Mouse (Mus musculus): ENCODE measurements around the gene Ephb2.

Ephb2 gene

GRCm38 (mm10) chr4:136835621-136836386 is at the start of gene Ephb2:
TSS of gene Ephb2 (minus strand) at chr4:136835988.
- peak; percentile 62 for DNase-seq

DNA sequence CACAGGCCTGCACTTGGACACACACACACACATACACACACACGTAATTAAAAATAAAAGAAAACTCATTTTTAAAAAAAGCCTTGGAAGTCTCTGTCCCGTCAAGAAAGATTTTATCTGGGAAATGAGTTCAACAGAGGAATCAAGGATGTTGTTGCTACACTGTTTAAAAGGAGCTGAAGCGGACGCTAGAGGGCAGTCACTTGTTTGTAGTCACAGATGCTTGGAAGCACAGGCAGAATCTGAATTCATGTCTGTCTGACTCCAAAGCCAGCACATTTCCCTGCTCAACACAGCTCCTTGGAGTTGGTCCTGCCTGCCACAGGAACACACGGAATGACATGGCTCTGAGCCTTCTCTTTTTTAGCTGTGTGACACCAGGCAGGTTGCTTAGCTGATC is 42.8 kb upstream of the Ephb2 start:
- DNase-seq: no peak

- DNase-seq: no peak
These were observed 42.4 kb upstream of the Ephb2 start for GRCm38 (mm10) chr4:136878171-136878570.

DNA sequence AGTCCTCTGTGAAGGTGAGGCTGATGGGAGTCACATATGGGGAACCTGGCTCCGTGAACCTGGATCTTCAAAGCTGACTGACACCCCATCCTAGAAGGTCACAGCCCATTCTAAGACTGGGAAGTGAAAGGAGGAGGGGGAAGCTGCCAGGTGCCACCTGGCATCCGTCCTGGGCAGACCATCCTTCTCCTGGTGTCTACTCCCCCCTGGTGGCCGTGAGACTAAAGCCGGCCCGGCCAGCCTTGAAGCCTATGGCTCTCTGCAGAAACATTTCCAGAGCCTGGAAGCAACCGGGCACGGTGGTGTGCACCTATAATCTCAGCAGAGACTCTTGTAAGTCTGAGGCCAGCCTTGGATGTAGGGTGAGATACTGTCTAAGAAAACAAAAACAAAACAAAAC is 41.2 kb upstream of the Ephb2 start:
- DNase-seq: peak; percentile 35

- no peak for DNase-seq
These were observed 39.2 kb upstream of the Ephb2 start for GRCm38 (mm10) chr4:136875012-136875411.

- no peak for DNase-seq
These were observed 32.6 kb upstream of the Ephb2 start for GRCm38 (mm10) chr4:136868371-136868770.

DNA sequence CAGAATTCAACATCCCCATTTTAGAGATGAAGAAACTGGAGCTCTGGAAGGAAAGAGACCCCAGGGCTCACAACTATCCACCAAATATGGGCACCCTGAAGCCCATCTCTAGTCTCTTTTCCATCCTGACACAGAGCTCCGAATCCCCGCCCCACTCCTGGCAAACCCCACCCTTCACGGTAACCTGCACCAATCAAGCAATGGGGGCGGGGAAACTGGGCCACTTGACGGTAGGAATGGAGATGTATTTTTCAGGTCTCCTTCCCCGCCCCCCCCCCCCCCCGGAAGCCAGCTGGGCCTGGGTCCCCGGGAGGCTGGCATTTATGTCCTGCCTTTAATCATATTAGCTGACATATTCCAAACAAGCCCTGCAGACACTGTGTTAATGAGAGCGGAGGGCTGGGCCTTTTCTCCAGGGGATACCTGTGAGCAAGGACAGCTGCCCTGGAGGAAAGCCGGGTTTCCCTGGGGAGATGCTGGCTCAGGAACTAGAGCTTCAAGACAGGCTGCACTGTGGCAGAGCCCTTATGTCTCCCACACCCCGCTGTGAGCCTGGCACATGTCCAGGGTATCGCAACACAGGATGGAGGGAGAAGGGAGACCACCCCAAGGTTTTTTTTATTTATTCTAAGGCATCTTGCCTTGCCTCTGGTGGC is 32.0 kb upstream of the Ephb2 start:
- DNase-seq: no peak

DNA sequence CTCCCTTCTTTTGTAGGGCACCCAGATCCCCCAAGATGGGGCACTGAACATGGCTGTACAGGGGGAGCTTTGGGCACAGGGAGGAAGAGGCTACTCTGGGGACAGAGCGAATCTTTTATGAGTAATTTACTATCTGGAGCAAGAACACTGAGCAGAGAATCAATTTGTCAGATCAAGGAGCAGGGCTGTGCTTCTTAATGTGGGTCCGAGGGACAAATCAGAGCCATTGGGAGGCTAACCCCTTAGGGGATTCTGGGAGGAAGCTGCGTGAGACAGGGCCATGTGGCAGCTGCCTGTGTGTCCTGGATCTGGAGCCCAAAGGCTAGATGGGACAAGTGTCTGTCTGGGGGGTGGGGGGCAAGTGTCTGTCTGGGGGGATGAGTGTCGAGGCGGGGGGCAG is 29.7 kb upstream of the Ephb2 start:
- DNase-seq: no peak

DNA sequence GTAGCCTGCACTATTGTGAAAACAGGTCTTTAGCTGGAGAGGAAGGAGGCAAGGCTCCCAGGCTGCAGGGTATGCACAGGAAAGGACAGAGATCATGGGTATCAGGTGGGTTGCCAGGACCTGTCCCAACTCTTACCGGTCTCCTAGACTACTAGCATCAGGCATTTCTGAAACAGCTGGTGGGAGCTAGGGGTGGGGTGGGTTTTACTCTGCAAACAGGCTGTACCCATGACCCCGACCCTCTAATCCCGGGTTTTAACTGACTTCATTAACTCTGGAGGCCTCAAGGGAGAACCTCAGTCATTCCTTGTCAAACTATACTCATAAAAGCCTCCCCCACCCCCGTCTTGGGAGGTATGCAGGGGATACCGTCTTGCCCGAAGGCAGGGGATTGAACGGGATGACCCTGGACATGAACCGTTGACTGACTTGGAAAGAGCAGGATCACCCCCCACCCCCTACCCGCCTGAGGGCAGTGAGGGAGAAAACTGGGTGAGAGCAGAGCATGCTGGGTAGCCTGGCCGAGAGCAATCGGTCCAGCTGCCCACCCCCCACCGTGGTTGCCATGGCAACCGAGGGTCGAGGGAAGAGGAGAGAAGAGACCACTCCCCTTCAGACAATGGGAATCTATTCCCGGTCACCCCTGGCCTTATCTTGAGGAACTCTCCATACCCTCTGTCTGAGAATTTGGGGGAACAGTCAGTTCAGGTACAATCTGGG is 29.1 kb upstream of the Ephb2 start:
- DNase-seq: no peak

DNA sequence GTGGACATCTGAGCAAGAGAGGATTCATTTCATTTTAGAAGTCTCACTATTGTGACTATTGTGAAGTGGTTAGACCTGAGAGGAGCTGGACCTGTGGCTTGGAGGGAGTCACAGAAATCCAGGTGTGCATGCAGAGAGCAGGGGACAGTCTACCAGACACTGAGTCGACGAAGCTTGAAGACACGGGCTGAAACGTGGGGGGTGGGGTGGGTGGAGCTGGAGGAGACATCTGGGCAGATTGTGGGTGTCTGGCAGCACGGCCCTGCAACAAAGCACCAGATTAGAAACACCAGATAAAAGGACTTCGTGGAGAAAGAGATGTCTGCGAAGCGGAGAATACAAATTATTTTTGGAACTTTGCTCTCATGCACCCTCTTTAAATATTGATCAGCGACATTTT is 27.7 kb upstream of the Ephb2 start:
- DNase-seq: no peak

- DNase-seq: no peak
These were observed 26.6 kb upstream of the Ephb2 start for GRCm38 (mm10) chr4:136862411-136862810.

- no peak for DNase-seq
These were observed 26.0 kb upstream of the Ephb2 start for GRCm38 (mm10) chr4:136861806-136862205.

DNA sequence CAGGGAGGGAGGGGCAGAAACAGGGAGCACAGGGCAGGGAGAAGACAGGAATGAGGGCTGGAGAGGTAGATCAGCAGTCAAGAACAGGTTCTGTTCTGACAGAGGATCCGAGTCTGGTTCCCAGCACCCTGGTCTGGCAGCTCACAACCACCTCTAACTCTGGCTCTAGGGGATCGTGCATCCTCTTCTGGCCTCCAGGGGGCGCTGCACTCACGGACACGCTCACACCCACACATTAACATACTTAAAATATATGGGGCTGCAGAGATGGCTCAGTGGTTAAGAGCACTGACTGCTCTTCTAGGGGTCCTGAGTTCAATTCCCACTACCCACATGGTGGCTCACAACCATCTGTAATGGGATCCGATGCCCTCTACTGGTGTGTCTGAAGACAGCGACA is 24.2 kb upstream of the Ephb2 start:
- no peak for DNase-seq

DNA sequence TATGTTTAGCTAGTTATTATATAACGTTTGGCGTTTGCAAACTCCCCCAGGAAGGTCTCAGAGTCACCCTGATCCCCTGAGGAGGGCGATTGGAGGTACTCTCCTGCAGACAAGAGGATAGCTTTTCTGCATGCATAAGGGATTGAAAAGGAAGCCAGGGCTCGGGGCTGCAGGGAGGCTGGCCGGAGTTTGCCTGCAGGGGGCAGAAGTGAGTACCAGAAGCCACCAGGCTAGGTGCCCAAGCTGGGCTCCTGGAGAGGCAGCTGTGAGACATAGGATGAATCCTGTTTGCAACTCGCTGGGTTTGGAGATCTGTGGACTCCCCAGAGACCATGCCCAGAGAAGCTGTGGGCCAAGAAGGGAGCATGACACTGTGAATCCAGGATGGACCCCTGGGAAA is 19.3 kb upstream of the Ephb2 start:
- no peak for DNase-seq

DNA sequence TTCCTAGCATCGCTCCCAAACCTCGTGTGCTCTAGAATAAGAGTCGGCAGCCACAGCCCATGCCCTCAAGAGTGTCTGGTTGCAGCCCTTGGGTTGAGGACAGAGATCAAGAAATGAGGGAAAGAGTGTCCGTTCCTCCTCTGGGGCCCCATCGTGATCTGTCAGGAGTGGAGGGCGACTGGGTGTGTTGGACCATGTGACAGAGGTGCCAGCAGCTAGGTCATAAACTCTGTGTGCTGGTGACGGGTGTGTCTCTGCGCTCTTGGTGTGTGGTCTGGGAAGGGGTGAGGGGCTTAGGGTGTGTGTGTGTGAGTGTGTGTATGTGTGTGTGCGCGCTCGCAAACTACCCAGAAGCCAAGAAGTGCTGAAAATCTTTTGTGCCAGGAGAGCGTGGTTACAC is 17.2 kb upstream of the Ephb2 start:
- DNase-seq: no peak

GRCm38 (mm10) chr4:136852119-136852518 is 16.3 kb upstream of the Ephb2 start:
- DNase-seq: no peak

DNA sequence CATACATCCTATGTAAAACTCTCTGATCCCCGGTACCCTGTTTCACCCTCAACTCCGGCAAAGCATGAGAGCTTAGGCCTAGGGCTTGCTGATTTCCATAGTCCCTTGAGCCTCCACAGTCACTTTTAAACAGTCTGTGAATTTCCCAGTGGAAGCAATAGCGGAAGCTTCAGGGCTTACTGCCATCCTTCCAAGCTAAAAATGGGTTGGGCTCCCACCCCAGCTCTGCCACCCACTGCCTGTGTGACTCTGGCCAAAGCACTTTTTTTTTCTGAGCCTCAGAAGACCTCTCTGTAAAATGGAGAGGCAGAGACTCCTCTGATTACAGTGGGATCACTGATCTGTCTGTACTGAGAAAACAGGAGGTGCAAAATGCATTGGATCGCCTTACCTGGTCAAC is 12.8 kb upstream of the Ephb2 start:
- no peak for DNase-seq

DNA sequence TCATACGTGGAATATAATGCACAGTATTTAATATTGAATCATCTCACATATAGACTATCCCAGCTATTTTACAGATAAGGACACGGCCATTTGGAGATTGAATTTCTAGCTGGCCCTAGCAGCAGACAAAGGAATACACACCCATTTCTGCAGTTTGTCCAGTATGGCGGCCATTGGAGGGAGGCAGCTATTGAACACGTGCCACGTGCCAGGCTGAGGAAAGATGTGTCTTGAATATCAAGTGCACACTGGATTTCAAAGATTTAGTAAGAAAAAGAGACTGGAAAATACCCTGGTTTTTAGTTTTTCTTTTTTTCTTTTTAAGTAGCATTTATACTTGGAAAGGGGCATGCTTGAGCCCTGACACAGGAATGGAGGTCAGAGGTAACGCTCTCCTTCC is 11.4 kb upstream of the Ephb2 start:
- DNase-seq: no peak

GRCm38 (mm10) chr4:136842802-136843201 is 7.0 kb upstream of the Ephb2 start:
- no peak for DNase-seq

- no peak for DNase-seq
These were observed 6.2 kb upstream of the Ephb2 start for GRCm38 (mm10) chr4:136842033-136842432.

DNA sequence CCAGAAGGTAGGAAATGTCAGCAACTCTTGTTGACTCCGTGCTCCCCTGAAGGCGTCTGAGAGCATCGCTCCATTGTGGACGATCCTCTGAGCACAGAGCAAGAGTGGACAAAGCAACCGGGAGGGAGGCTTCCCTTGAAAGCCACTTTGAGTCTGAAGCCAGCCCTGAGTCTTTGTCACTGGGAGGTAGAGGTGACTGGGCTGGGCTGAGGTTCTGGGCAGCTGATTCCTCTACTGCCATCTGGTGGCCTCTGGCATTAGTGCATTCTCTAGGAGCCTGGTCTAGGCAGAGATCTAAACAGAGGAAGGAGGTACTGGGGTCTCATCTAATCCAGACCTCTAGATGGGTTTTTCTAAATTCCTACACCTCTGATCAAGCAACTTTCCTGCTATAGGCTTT is 5.3 kb upstream of the Ephb2 start:
- DNase-seq: peak; percentile 84

GRCm38 (mm10) chr4:136838462-136838861 is 2.7 kb upstream of the Ephb2 start:
- DNase-seq: no peak

GRCm38 (mm10) chr4:136838026-136838425 is 2.2 kb upstream of the Ephb2 start:
- DNase-seq: no peak

- no peak for DNase-seq
These were observed 671 bp upstream of the Ephb2 start for GRCm38 (mm10) chr4:136836387-136836931.
